Mouse (Mus musculus): ENCODE data around the gene Cxcr6. TPM values are rescaled to one million over a fixed set of nuclear protein-coding genes. Genes with fewer than 3 reads are reported as not detected.
A peak's percentile ranks its signal among the peaks of the same experiment; 100 is the strongest.
"Not testable (repeated sequence)": the region's sequence is repeated elsewhere in the genome, so short reads cannot be mapped to it uniquely, and the experiment has no call there.

The Cxcr6 gene
- polyA plus RNA-seq, 1 experiment from 2014 or later: 0.43 TPM

DNA sequence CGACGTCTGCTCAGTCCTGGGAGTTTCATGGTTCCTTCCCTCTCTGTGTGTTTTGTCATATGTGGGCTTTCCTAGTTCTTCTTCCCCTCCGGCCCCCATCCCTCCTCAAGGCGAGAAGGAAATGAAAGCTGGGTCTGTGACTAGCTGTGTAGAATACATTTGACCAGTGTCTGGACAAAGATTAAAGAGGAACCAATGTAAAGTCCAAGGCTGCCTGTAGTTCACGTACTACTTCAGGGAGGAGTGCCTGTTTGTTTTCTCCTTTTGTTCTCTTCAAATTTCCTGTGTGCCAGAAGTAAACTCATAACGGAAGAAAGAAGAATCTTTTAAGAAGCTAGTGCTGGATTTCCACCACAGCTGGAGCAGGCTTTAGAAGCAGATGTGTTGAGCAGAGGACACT is 36.7 kb upstream of the Cxcr6 start:
- 27% methylated on average over 6 of the region's 6 CpGs for WGBS

DNA sequence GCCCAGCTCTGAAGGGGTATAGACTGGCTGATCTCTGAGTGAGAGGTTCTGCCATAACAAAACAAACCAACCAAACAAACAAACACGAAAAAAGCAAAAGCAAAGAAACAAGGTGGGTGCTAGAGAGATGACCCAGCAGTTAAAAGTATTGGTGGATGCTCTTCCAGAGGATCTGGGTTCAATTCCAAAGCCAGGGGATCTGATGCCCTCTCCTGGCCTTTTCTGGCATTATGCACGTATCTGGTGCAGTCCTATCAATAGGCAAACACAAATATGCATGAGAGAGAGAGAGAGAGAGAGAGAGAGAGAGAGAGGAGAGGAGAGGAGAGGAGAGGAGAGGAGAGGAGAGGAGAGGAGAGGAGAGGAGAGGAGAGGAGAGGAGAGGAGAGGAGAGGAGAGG is 33.0 kb upstream of the Cxcr6 start:
- H3K36me3 ChIP-seq (ENCODE audit: control insufficient read depth, insufficient read depth, low read length); H3K27me3 ChIP-seq (ENCODE audit: control insufficient read depth, insufficient read depth, low read depth, low read length); H3K9ac ChIP-seq (ENCODE audit: low read length); H3K4me3 ChIP-seq (ENCODE audit: low read length); H3K4me1 ChIP-seq (replicated peaks; ENCODE audit: control insufficient read depth, insufficient read depth, low read length); H3K27ac ChIP-seq (ENCODE audit: low read length); H3K4me2 ChIP-seq (ENCODE audit: low read depth, low read length); H3K9me3 ChIP-seq (ENCODE audit: control insufficient read depth, low read length); ATAC-seq (ENCODE audit: low read depth): not testable (repeated sequence)
- WGBS: 27% methylated on average over 2 of the region's 2 CpGs

More for the DNA sequence above, 36.7 kb upstream of the Cxcr6 start:
- H3K27me3 ChIP-seq (ENCODE audit: control insufficient read depth, insufficient read depth, low read depth, low read length): no peaks in the 10 kb centered on the region
- no peak overlapping the region for H3K9ac ChIP-seq (ENCODE audit: low read length)
- H3K36me3 ChIP-seq (ENCODE audit: control insufficient read depth, insufficient read depth, low read length): no peaks in the 10 kb centered on the region
- H3K27ac ChIP-seq (ENCODE audit: low read length): 0 out of 2 replicates have a peak overlapping the region, but pooled peaks have one; percentile 3
- H3K4me2 ChIP-seq (ENCODE audit: low read depth, low read length): no peak overlapping the region
- no peak for ATAC-seq (ENCODE audit: low read depth)
- H3K9me3 ChIP-seq (ENCODE audit: control insufficient read depth, low read length): no peaks in the 10 kb centered on the region
- no peaks in the 10 kb centered on the region for H3K4me1 ChIP-seq (replicated peaks; ENCODE audit: control insufficient read depth, insufficient read depth, low read length)
- no peak overlapping the region for H3K4me3 ChIP-seq (ENCODE audit: low read length)

DNA sequence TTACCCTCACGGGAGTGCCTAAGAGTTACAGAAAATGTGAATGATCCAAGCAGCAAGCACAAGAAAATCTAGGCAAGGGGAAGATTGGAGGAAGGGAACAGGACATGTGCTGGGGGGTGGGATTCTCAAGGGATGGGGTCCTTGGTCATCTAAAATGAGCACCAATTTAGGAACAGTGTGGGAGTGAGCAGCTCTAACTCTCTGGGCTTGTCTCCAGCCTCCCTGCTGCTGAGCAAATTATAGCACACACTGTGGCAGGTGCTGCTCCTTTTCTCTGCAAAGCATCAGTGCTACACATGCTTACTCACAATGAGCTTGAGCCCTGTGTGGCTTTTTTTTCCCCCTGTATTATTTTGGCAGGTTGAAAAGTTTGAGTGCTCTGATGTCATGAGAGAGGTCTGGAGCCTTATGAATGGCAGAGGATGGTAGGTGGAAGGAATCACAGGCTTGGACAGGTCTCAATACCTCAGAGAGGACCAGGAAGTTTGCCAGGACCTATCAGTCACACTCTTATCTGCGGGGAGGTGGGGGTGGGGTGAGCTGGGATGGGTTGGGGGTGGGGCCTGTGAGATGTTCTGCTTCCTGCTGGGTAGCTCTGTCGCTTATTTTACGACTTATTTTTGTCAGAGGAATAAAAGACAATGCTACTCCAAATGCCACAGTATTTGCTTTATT is 17.3 kb upstream of the Cxcr6 start:
- no peak overlapping the region for H3K4me3 ChIP-seq (ENCODE audit: low read length)
- no peaks in the 10 kb centered on the region for H3K4me1 ChIP-seq (replicated peaks; ENCODE audit: control insufficient read depth, insufficient read depth, low read length)
- H3K27me3 ChIP-seq (ENCODE audit: control insufficient read depth, insufficient read depth, low read depth, low read length): no peaks in the 10 kb centered on the region
- H3K36me3 ChIP-seq (ENCODE audit: control insufficient read depth, insufficient read depth, low read length): peaks cover 19% of the 10 kb centered on the region; the same call in 1 of the 2 replicates
- no peak overlapping the region for H3K4me2 ChIP-seq (ENCODE audit: low read depth, low read length)
- no peak for ATAC-seq (ENCODE audit: low read depth)
- 64% methylated on average over 4 of the region's 4 CpGs for WGBS
- peaks cover 2% of the 10 kb centered on the region for H3K9me3 ChIP-seq (ENCODE audit: control insufficient read depth, low read length)
- H3K9ac ChIP-seq (ENCODE audit: low read length): no peak overlapping the region
- no peak overlapping the region for H3K27ac ChIP-seq (ENCODE audit: low read length)

DNA sequence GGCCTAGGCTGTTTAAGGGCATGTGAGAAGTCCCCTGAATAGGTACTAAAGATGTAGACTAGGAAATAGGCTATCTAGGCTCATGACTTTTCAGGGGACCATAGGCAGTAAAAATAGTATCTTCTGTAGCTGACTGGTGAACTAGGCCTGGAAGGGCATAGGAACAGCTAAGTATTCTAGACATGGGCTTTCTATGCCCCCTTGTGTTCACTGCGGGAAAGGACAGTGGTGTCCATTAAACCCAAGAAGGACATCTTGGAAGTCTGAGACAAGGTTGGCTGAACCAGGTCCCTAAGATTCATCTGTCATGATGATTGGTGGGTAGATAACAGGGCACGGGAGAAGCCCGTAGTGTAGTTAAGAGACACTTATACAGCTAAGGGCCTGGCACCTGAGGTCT is 10.1 kb upstream of the Cxcr6 start:
- Histone ChIP-seq H3K36me3 (ENCODE audit: control insufficient read depth, insufficient read depth, low read length) (peaks cover 35% of the 10 kb centered on the region), H3K9me3 (ENCODE audit: control insufficient read depth, low read length) (no peaks in the 10 kb centered on the region)
- ATAC-seq (ENCODE audit: low read depth): peak; percentile 41; the same call in 1 of the 2 replicates

DNA sequence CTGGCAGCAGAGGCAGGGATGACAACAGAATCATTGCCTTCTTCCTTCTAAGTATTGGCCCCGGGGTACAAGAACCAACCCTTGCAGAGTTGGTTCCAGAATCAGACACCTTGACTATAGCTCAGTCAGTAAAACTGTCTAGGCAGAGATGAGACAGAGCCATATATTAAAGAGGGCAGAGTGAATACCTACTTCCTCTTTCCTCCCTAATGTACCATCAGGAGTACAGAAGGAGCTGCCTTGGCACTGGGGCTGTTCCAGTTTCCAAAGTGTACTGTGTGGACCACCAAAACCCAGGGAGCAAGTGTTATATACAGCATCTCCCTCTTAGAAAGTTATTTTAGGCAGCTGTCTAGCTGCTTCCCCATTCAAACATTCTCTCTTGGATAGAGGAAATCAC is 4.7 kb upstream of the Cxcr6 start:
- Histone ChIP-seq H3K9ac (ENCODE audit: low read length) (no peak overlapping the region), H3K36me3 (ENCODE audit: control insufficient read depth, insufficient read depth, low read length) (peaks cover 15% of the 10 kb centered on the region), H3K4me1 (replicated peaks; ENCODE audit: control insufficient read depth, insufficient read depth, low read length) (no peaks in the 10 kb centered on the region), H3K4me3 (ENCODE audit: low read length) (no peak overlapping the region), H3K27ac (ENCODE audit: low read length) (no peak overlapping the region), H3K27me3 (ENCODE audit: control insufficient read depth, insufficient read depth, low read depth, low read length) (no peaks in the 10 kb centered on the region), H3K4me2 (ENCODE audit: low read depth, low read length) (no peak overlapping the region), H3K9me3 (ENCODE audit: control insufficient read depth, low read length) (no peaks in the 10 kb centered on the region)
- 79% methylated on average over 1 of the region's 1 CpGs for WGBS
- ATAC-seq (ENCODE audit: low read depth): no peak

More for the DNA sequence above, 10.1 kb upstream of the Cxcr6 start:
- Histone ChIP-seq H3K9ac (ENCODE audit: low read length) (no peak overlapping the region), H3K27ac (ENCODE audit: low read length) (no peak overlapping the region), H3K4me1 (replicated peaks; ENCODE audit: control insufficient read depth, insufficient read depth, low read length) (no peaks in the 10 kb centered on the region), H3K4me3 (ENCODE audit: low read length) (no peak overlapping the region), H3K4me2 (ENCODE audit: low read depth, low read length) (no peak overlapping the region), H3K27me3 (ENCODE audit: control insufficient read depth, insufficient read depth, low read depth, low read length) (no peaks in the 10 kb centered on the region)
- 44% methylated on average over 3 of the region's 3 CpGs for WGBS

DNA sequence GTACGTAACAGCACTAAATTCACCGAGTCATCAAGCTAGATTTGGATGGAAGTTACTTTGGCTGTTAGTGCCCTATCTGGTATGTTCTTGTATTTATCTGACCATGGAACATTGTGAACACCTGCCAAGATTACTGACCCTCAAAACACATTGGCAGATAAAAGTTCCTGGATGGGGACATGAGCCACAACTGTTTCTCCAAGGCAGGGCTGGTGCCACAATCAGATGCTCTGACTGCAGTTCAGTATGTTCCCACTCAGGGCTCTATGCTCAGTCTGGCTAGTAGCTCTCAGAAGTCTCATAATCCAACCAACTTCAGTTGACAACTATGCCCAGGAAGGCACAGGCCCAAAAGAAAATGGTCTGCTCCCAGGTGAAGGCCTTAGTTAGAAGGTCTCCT is 3.9 kb upstream of the Cxcr6 start:
- H3K27me3 ChIP-seq (ENCODE audit: control insufficient read depth, insufficient read depth, low read depth, low read length): no peaks in the 10 kb centered on the region
- H3K9ac ChIP-seq (ENCODE audit: low read length): no peak overlapping the region
- no peak overlapping the region for H3K4me3 ChIP-seq (ENCODE audit: low read length)
- no peak overlapping the region for H3K4me2 ChIP-seq (ENCODE audit: low read depth, low read length)
- no peak overlapping the region for H3K27ac ChIP-seq (ENCODE audit: low read length)
- WGBS: 93% methylated on average over 2 of the region's 2 CpGs
- H3K36me3 ChIP-seq (ENCODE audit: control insufficient read depth, insufficient read depth, low read length): peaks cover 8% of the 10 kb centered on the region
- H3K4me1 ChIP-seq (replicated peaks; ENCODE audit: control insufficient read depth, insufficient read depth, low read length): no peaks in the 10 kb centered on the region
- no peak for ATAC-seq (ENCODE audit: low read depth)
- H3K9me3 ChIP-seq (ENCODE audit: control insufficient read depth, low read length): no peaks in the 10 kb centered on the region

DNA sequence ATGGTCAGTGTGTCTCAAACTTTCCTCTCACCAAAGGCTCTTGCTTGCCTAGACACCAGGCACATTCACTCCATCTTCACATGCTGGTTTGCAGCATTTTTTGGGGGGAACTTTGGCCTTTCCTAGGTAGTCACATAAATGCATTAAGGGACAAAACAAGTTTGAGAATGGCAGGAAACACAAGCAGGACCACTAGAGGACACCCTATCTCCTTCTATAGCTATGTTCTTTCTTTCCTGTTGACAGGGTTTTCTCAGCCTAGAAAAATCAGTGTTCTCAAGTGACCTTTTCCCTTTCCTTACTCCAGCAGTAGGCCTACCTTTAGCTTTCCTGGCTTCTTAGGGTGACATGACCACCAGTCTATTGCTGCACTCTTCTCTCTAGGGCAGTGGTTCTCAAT is 3.4 kb upstream of the Cxcr6 start:
- ATAC-seq (ENCODE audit: low read depth): no peak
- Histone ChIP-seq H3K4me3 (ENCODE audit: low read length) (no peak overlapping the region), H3K36me3 (ENCODE audit: control insufficient read depth, insufficient read depth, low read length) (peaks cover 8% of the 10 kb centered on the region), H3K27ac (ENCODE audit: low read length) (no peak overlapping the region), H3K9me3 (ENCODE audit: control insufficient read depth, low read length) (no peaks in the 10 kb centered on the region), H3K4me2 (ENCODE audit: low read depth, low read length) (no peak overlapping the region), H3K27me3 (ENCODE audit: control insufficient read depth, insufficient read depth, low read depth, low read length) (no peaks in the 10 kb centered on the region), H3K9ac (ENCODE audit: low read length) (no peak overlapping the region), H3K4me1 (replicated peaks; ENCODE audit: control insufficient read depth, insufficient read depth, low read length) (no peaks in the 10 kb centered on the region)

DNA sequence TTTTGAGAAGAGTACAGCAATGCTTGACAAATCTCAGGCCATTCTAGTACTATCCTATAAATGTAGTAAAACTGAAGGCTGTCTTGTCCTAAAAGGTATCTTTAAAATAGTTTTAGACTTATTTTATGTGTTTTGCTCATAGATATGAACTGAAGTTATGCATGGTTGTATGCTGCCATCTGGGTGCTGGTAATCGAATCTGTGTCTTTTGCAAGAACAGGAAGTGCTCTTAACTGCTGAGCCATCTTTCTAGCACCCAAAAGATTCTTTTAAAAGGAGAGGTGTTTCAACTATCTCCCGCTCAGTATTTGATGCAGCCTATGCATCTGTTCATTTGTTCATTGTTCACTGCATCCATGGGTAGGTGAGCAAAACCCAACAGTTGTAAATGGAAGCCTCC is 1.0 kb upstream of the Cxcr6 start:
- H3K4me3 ChIP-seq (ENCODE audit: low read length): no peak overlapping the region
- peaks cover 8% of the 10 kb centered on the region for H3K36me3 ChIP-seq (ENCODE audit: control insufficient read depth, insufficient read depth, low read length)
- H3K4me1 ChIP-seq (replicated peaks; ENCODE audit: control insufficient read depth, insufficient read depth, low read length): no peaks in the 10 kb centered on the region
- H3K27me3 ChIP-seq (ENCODE audit: control insufficient read depth, insufficient read depth, low read depth, low read length): no peaks in the 10 kb centered on the region
- H3K27ac ChIP-seq (ENCODE audit: low read length): no peak overlapping the region
- H3K9ac ChIP-seq (ENCODE audit: low read length): no peak overlapping the region
- ATAC-seq (ENCODE audit: low read depth): no peak
- no peak overlapping the region for H3K4me2 ChIP-seq (ENCODE audit: low read depth, low read length)
- no peaks in the 10 kb centered on the region for H3K9me3 ChIP-seq (ENCODE audit: control insufficient read depth, low read length)
- WGBS: 83% methylated on average over 2 of the region's 2 CpGs

DNA sequence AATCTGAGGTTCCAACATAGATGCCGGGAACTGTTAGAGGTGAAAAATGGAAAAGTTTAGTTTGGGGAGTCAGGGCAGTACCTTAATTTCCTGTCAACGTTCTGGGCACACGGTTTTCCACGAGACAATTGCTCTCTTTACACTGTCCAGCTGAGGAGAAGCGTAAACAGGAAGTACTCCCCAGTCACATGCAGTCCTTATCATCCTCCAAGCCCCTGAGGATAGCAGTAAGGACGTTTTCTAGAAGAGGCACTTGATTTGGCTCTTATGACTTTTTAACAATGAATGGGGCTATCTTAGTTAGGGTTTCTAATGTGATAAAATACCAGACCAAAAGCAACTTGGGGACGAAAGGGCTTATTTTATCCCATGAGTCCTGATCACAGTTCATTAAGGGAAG is 2.3 kb downstream of the Cxcr6 start:
- 42% methylated on average over 7 of the region's 7 CpGs for WGBS
- Histone ChIP-seq H3K4me3 (ENCODE audit: low read length) (no peak overlapping the region), H3K27me3 (ENCODE audit: control insufficient read depth, insufficient read depth, low read depth, low read length) (no peaks in the 10 kb centered on the region), H3K9ac (ENCODE audit: low read length) (no peak overlapping the region), H3K27ac (ENCODE audit: low read length) (no peak overlapping the region), H3K9me3 (ENCODE audit: control insufficient read depth, low read length) (no peaks in the 10 kb centered on the region), H3K4me1 (replicated peaks; ENCODE audit: control insufficient read depth, insufficient read depth, low read length) (no peaks in the 10 kb centered on the region), H3K36me3 (ENCODE audit: control insufficient read depth, insufficient read depth, low read length) (peaks cover 4% of the 10 kb centered on the region), H3K4me2 (ENCODE audit: low read depth, low read length) (no peak overlapping the region)
- no peak for ATAC-seq (ENCODE audit: low read depth)

DNA sequence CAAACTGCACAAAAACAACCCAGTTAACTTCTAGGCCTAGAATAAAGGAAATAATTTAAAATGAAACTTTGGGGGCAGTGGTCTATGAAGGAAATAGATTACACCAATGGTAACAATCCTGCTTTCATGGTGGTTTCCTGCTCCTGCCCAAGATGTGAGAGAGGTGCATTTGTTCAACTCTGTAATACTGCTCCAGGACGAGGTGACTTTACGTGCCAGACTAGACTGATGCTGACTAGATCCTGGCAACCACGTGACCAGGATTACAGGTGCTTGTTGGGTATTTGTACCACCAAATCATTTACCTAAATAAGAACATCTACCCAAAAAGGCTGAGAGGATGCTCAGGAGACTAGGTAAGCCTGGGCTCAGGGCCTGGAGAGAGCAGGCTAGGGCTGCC is 5.6 kb downstream of the Cxcr6 start:
- peaks cover 10% of the 10 kb centered on the region for H3K36me3 ChIP-seq (ENCODE audit: control insufficient read depth, insufficient read depth, low read length)
- no peaks in the 10 kb centered on the region for H3K4me1 ChIP-seq (replicated peaks; ENCODE audit: control insufficient read depth, insufficient read depth, low read length)
- 87% methylated on average over 3 of the region's 3 CpGs for WGBS
- no peak overlapping the region for H3K4me2 ChIP-seq (ENCODE audit: low read depth, low read length)
- no peak overlapping the region for H3K9ac ChIP-seq (ENCODE audit: low read length)
- H3K27me3 ChIP-seq (ENCODE audit: control insufficient read depth, insufficient read depth, low read depth, low read length): no peaks in the 10 kb centered on the region
- H3K4me3 ChIP-seq (ENCODE audit: low read length): no peak overlapping the region
- ATAC-seq (ENCODE audit: low read depth): no peak
- H3K9me3 ChIP-seq (ENCODE audit: control insufficient read depth, low read length): no peaks in the 10 kb centered on the region
- H3K27ac ChIP-seq (ENCODE audit: low read length): no peak overlapping the region
